Mouse (Mus musculus) myocyte (in vitro differentiated cells): ENCODE data around the gene Sycp2l. TPM values are rescaled to one million over a fixed set of nuclear protein-coding genes. Genes with fewer than 3 reads are reported as not detected.

Source experiments
- H3K27me3 ChIP-seq: one replicate; pipeline ENCODE4 v1.6.1; 2011; ENCODE audit not compliant: control insufficient read depth, insufficient read depth, insufficient read length
- H3K36me3 ChIP-seq: one replicate; pipeline ENCODE4 v1.6.1; 2011; ENCODE audit not compliant: control insufficient read depth, insufficient read depth
- H3K4me2 ChIP-seq: one replicate; pipeline ENCODE4 v1.6.1; 2011; ENCODE audit warnings: low read depth, control low read depth
- H3K4me3 ChIP-seq: one replicate; pipeline ENCODE4 v1.5.1; 2011; ENCODE audit warnings: mild to moderate bottlenecking, control low read depth, moderate library complexity
- H3K79me2 ChIP-seq: one replicate; pipeline ENCODE4 v1.6.1; 2011; ENCODE audit not compliant: control insufficient read depth, insufficient read depth
- H3ac ChIP-seq: one replicate; pipeline ENCODE4 v1.6.1; 2011; ENCODE audit not compliant: control insufficient read depth, insufficient read length
- CEBPB ChIP-seq: IDR thresholded peaks from 2 replicates; pipeline ENCODE4 v1.6.1; 2011; ENCODE audit warnings: mild to moderate bottlenecking, moderate library complexity; ENCODE audit not compliant: poor library complexity, insufficient read depth, severe bottlenecking
- E2F4 ChIP-seq: IDR thresholded peaks from one replicate; pipeline ENCODE4 v1.6.1; 2011; ENCODE audit warnings: mild to moderate bottlenecking, control low read depth, moderate library complexity; ENCODE audit not compliant: insufficient read depth
- MAX ChIP-seq: IDR thresholded peaks from one replicate; pipeline ENCODE4 v1.6.1; 2011; ENCODE audit warnings: low read depth, mild to moderate bottlenecking, control low read depth
- MYOD1 ChIP-seq, 3 experiments: IDR thresholded peaks; one replicate each; pipeline ENCODE4 v1.6.1; 2011; ENCODE audit warnings: control low read depth in 2 of 3, low read depth in 2 of 3, mild to moderate bottlenecking in 2 of 3, moderate library complexity in 1 of 3; ENCODE audit not compliant: insufficient read length in 2 of 3, control insufficient read depth in 1 of 3
- MYOG ChIP-seq, 3 experiments: IDR thresholded peaks; one replicate each; pipeline ENCODE4 v1.6.1; 2011; ENCODE audit warnings: control low read depth in 2 of 3, low read depth in 2 of 3, mild to moderate bottlenecking in 2 of 3; ENCODE audit not compliant: insufficient read length in 2 of 3, control insufficient read depth in 1 of 3, insufficient read depth in 1 of 3
- POLR2A ChIP-seq: IDR thresholded peaks from one replicate; pipeline ENCODE4 v1.6.1; 2011; ENCODE audit warnings: low read depth, mild to moderate bottlenecking, control low read depth, moderate library complexity; ENCODE audit not compliant: insufficient read length
- POLR2AphosphoS2 ChIP-seq: IDR thresholded peaks from one replicate; pipeline ENCODE4 v1.6.1; 2011; ENCODE audit warnings: low read depth, control low read depth; ENCODE audit not compliant: insufficient read length
- REST ChIP-seq: IDR thresholded peaks from one replicate; pipeline ENCODE4 v1.6.1; 2011; ENCODE audit warnings: mild to moderate bottlenecking, control low read depth, moderate library complexity; ENCODE audit not compliant: insufficient read depth, insufficient read length
- SRF ChIP-seq: IDR thresholded peaks from one replicate; pipeline ENCODE4 v1.6.1; 2011; ENCODE audit warnings: low read depth; ENCODE audit not compliant: control insufficient read depth, insufficient read length
- TCF12 ChIP-seq: IDR thresholded peaks from one replicate; pipeline ENCODE4 v1.6.1; 2011; ENCODE audit warnings: mild to moderate bottlenecking, control low read depth; ENCODE audit not compliant: poor library complexity, insufficient read depth, severe bottlenecking
- TCF3 ChIP-seq: IDR thresholded peaks from one replicate; pipeline ENCODE4 v1.6.1; 2011; ENCODE audit warnings: low read depth, control low read depth; ENCODE audit not compliant: insufficient read length
- USF1 ChIP-seq: IDR thresholded peaks from one replicate; pipeline ENCODE4 v1.6.1; 2011; ENCODE audit warnings: low read depth, mild to moderate bottlenecking, control low read depth, moderate library complexity
- polyA plus RNA-seq: library from polyadenylated mRNA; unstranded; fragments of >200 nt; fragmentation: generic; extraction: Trizol; gene quantifications from one replicate; pipeline ENCODE4 v1.2.1, GENCODE M21; 2012; ENCODE audit warnings: missing spikeins

Gene Sycp2l
- polyA plus RNA-seq, 1 experiment = not detected

GRCm38 (mm10) chr13:41206241-41206640 lies 92.1 kb downstream of the Sycp2l start:
- H3K79me2 ChIP-seq = no peaks in the 10 kb centered on the region
- TF ChIP-seq E2F4 (no peak), MYOD1 (IDR thresholded peaks at IDR 0.05; ENCODE audit: control insufficient read depth in 1 of 3, insufficient read length in 2 of 3, low read depth in 2 of 3) (no peak), REST (no peak), TCF3 (no peak), TCF12 (no peak), USF1 (no peak), CEBPB (no peak), MAX (no peak), POLR2A (no peak)
- no peaks in the 10 kb centered on the region for H3K36me3 ChIP-seq
- peaks cover 73% of the 10 kb centered on the region for H3K27me3 ChIP-seq
- no peak overlapping the region for H3ac ChIP-seq
- no peak overlapping the region for H3K4me3 ChIP-seq
- H3K4me2 ChIP-seq = no peak overlapping the region

GRCm38 (mm10) chr13:41211276-41211675 lies 97.2 kb downstream of the Sycp2l start:
- TF ChIP-seq MAX = no peak
- no peak for TF ChIP-seq E2F4
- TF ChIP-seq TCF12 = no peak
- TF ChIP-seq SRF = no peak
- TF ChIP-seq USF1 = no peak
- no peak for TF ChIP-seq MYOG (IDR thresholded peaks at IDR 0.05; ENCODE audit: control insufficient read depth in 1 of 3, insufficient read depth in 1 of 3, insufficient read length in 2 of 3, low read depth in 2 of 3)
- TF ChIP-seq MYOD1 (IDR thresholded peaks at IDR 0.05; ENCODE audit: control insufficient read depth in 1 of 3, insufficient read length in 2 of 3, low read depth in 2 of 3) = no peak
- no peak for TF ChIP-seq TCF3
- TF ChIP-seq REST = no peak
- no peak for TF ChIP-seq POLR2A
- no peak for TF ChIP-seq POLR2AphosphoS2
- no peak for TF ChIP-seq CEBPB
- no peak overlapping the region for H3K4me2 ChIP-seq
- no peak overlapping the region for H3ac ChIP-seq
- H3K79me2 ChIP-seq = no peaks in the 10 kb centered on the region
- H3K36me3 ChIP-seq = no peaks in the 10 kb centered on the region
- no peak overlapping the region for H3K4me3 ChIP-seq
- peaks cover 73% of the 10 kb centered on the region for H3K27me3 ChIP-seq

DNA sequence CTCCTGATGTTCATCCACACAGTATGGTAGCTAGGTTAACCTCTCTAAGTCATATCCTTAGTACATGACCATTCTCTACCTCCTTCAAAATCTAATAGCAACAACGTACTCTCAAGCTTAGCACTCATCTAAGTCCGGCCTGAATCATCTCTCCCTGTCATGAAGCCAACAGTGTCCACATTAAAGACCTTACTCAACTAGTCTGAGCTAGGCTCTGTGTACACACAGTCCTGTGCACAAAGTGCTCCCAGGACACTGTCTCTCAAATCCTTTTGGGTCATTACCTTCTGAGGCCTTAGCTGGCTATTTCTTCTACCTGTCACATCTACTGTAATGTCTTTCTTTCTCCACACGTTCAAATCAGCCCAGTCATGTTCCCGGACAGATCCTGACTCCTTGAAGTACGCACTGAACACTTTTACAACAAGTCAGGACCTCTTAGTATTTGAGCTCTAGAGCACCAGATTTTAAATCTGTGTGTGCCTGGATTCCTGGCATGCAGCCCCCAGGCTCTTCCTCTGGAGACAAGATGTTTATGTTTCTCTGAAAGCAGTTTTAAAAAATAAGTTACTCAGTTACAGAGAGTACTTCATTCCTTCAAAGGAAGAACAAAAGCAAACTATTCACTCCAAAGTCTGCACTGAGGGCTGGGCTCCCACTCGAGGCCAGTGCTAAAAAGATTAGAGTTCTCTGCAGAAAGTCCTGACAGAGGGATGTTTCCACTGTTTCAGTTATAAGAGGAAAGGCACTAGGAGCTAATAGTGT lies 98.6 kb downstream of the Sycp2l start:
- Histone ChIP-seq H3ac (no peak overlapping the region), H3K4me3 (no peak overlapping the region), H3K27me3 (peaks cover 63% of the 10 kb centered on the region), H3K36me3 (no peaks in the 10 kb centered on the region), H3K4me2 (no peak overlapping the region), H3K79me2 (no peaks in the 10 kb centered on the region)
- TF ChIP-seq MYOG (IDR thresholded peaks at IDR 0.05; ENCODE audit: control insufficient read depth in 1 of 3, insufficient read depth in 1 of 3, insufficient read length in 2 of 3, low read depth in 2 of 3) (no peak), E2F4 (no peak), TCF12 (no peak), MAX (no peak), REST (no peak), MYOD1 (IDR thresholded peaks at IDR 0.05; ENCODE audit: control insufficient read depth in 1 of 3, insufficient read length in 2 of 3, low read depth in 2 of 3) (no peak), POLR2AphosphoS2 (no peak)

GRCm38 (mm10) chr13:41215669-41216068 lies 101.6 kb downstream of the Sycp2l start:
- H3K27me3 ChIP-seq = peaks cover 41% of the 10 kb centered on the region
- no peak overlapping the region for H3ac ChIP-seq
- H3K36me3 ChIP-seq = no peaks in the 10 kb centered on the region
- H3K4me2 ChIP-seq = no peak overlapping the region
- no peak for TF ChIP-seq POLR2A
- TF ChIP-seq SRF = no peak
- no peak for TF ChIP-seq POLR2AphosphoS2
- no peak for TF ChIP-seq TCF3
- no peak for TF ChIP-seq MAX
- TF ChIP-seq USF1 = no peak
- no peak for TF ChIP-seq REST
- TF ChIP-seq MYOD1 (IDR thresholded peaks at IDR 0.05; ENCODE audit: control insufficient read depth in 1 of 3, insufficient read length in 2 of 3, low read depth in 2 of 3) = no peak
- TF ChIP-seq CEBPB = no peak
- TF ChIP-seq TCF12 = no peak
- no peak for TF ChIP-seq E2F4
- TF ChIP-seq MYOG (IDR thresholded peaks at IDR 0.05; ENCODE audit: control insufficient read depth in 1 of 3, insufficient read depth in 1 of 3, insufficient read length in 2 of 3, low read depth in 2 of 3) = no peak
- H3K4me3 ChIP-seq = no peak overlapping the region
- no peaks in the 10 kb centered on the region for H3K79me2 ChIP-seq

DNA sequence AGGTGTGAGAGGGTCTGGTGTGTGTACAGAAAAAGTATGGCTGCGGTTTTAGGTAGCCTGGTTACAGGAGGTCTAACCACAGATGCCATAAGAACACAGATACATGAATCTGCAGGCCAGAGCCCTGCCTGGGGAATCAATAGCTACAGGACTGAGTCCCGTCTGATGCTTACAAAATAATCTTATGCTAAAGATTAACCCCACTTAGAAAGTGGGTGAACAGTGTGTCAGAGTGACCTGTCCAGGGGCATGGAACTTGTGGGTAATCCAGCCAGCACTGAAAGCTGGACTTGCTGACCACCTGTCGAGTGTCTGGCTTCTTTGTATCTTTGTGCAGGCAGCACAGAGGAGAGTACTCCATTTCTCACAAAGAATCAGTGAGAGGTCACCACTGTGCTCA lies 102.1 kb downstream of the Sycp2l start:
- H3K27me3 ChIP-seq = peaks cover 39% of the 10 kb centered on the region
- TF ChIP-seq SRF = no peak
- no peak for TF ChIP-seq MAX
- no peak for TF ChIP-seq MYOG (IDR thresholded peaks at IDR 0.05; ENCODE audit: control insufficient read depth in 1 of 3, insufficient read depth in 1 of 3, insufficient read length in 2 of 3, low read depth in 2 of 3)
- TF ChIP-seq TCF3 = no peak
- no peak for TF ChIP-seq POLR2A
- no peak for TF ChIP-seq E2F4
- no peaks in the 10 kb centered on the region for H3K79me2 ChIP-seq
- no peaks in the 10 kb centered on the region for H3K36me3 ChIP-seq
- H3K4me2 ChIP-seq = no peak overlapping the region
- no peak overlapping the region for H3ac ChIP-seq
- H3K4me3 ChIP-seq = no peak overlapping the region
